Mouse (Mus musculus): ENCODE measurements around the gene Olfr1337. TPM values are rescaled to one million over a fixed set of nuclear protein-coding genes. Genes with fewer than 3 reads are reported as not detected.
A peak's percentile ranks its signal among the peaks of the same experiment; 100 is the strongest.
"Not testable (repeated sequence)": the region's sequence is repeated elsewhere in the genome, so short reads cannot be mapped to it uniquely, and the experiment has no call there.

Gene Olfr1337
- polyA plus RNA-seq (2015; fragmentation: Nextera tagmentation; extraction: Ambion mirVana): not detected in 2 replicates

DNA sequence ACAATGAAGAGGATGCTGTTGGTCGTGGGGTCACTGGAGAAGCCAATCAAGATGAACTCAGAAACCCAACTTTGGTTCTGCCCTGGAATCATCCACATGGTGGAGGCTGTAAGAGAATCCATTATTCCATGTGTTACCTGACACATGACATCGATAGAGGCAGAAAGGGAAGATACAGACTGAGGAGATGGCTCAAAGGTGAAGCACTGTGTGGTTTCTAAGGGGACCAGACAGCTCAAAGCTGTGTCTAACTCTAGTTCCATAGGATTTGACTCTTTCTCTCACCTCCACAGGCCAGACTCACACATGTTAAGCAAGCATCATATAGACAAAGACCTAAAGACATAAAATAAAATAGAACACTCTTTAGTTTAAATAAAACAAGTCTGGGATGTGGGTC, at the start of gene Olfr1337:
Gene Olfr1337 (minus strand): TSS at position 101 of the 400 bp plus-strand sequence.
- no peak for ATAC-seq
- WGBS: 78% methylated on average over 2 of the region's 2 CpGs
- no peak within 1 kb of the TSS for H3K9ac ChIP-seq (ENCODE audit: low read depth, low read length)

DNA sequence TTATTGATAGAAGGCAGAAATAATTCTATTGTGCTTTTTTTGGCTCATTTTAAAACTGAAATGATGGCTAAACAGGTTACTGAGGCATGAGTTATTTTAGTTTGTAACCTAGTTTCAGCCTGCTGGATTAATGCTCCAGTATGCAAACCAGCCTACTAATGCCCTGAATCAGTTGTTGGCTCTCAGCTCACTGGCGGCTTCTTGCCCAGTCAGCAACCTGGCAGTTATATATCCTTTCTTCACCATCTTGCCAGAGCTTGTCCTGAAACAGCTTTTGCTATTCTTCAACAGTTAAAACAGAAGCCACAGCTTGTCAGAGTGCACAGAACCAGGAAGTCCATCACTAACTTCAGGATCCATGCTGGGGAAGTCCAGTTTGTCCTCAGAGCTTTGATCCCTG, 36.5 kb upstream of the Olfr1337 start:
- no peak overlapping the region for H3K4me3 ChIP-seq (ENCODE audit: low read length)
- H3K9me3 ChIP-seq (ENCODE audit: control insufficient read depth, low read length): no peaks in the 10 kb centered on the region
- H3K27ac ChIP-seq (ENCODE audit: low read length): no peak overlapping the region
- WGBS: 85% methylated on average over 1 of the region's 1 CpGs
- ATAC-seq: no peak
- H3K4me1 ChIP-seq (ENCODE audit: control insufficient read depth, insufficient read depth, low read length): no peaks in the 10 kb centered on the region
- H3K27me3 ChIP-seq (replicated peaks; ENCODE audit: control insufficient read depth, insufficient read depth, low read length): no peaks in the 10 kb centered on the region
- no peak overlapping the region for H3K4me2 ChIP-seq (ENCODE audit: low read depth, low read length)
- no peak overlapping the region for H3K9ac ChIP-seq (ENCODE audit: low read depth, low read length)
- no peaks in the 10 kb centered on the region for H3K36me3 ChIP-seq (ENCODE audit: control insufficient read depth, insufficient read depth, low read length)

More for the DNA sequence above, at the start of gene Olfr1337:
- H3K4me1 ChIP-seq (ENCODE audit: control insufficient read depth, insufficient read depth, low read length): no peaks in the 10 kb centered on the region
- H3K27ac ChIP-seq (ENCODE audit: low read length): no peak within 1 kb of the TSS
- H3K4me2 ChIP-seq (ENCODE audit: low read depth, low read length): no peak within 1 kb of the TSS
- H3K27me3 ChIP-seq (replicated peaks; ENCODE audit: control insufficient read depth, insufficient read depth, low read length): no peaks in the 10 kb centered on the region
- H3K36me3 ChIP-seq (ENCODE audit: control insufficient read depth, insufficient read depth, low read length): no peaks in the 10 kb centered on the region
- no peaks in the 10 kb centered on the region for H3K9me3 ChIP-seq (ENCODE audit: control insufficient read depth, low read length)
- H3K4me3 ChIP-seq (ENCODE audit: low read length): no peak within 1 kb of the TSS

DNA sequence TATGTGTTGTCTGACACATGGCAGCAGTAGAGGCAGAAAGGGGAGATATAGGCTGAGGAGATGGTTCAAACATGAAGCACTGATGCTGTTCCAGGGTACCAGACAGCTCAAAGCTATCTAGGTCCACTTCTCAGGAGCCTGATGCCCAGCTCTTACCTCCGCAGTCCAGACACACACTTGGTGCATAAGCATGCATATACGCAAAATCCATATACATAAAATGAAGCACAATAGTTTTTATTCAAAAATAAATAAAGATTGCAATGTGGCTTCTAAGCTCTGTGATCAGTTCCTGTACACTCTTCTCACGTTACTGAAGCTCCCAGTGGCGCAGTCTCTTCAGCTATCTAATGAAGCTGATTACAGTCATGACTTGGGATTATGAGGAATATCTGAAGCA, 27.5 kb upstream of the Olfr1337 start, which contains the start of gene Olfr1335:
Gene Olfr1335 (minus strand): TSS at position 101 of the 400 bp plus-strand sequence.
- no peaks in the 10 kb centered on the region for H3K27me3 ChIP-seq (replicated peaks; ENCODE audit: control insufficient read depth, insufficient read depth, low read length)
- 89% methylated on average over 4 of the region's 4 CpGs for WGBS
- ATAC-seq: no peak
- H3K9me3 ChIP-seq (ENCODE audit: control insufficient read depth, low read length): no peaks in the 10 kb centered on the region
- H3K9ac ChIP-seq (ENCODE audit: low read depth, low read length): no peak within 1 kb of the TSS
- H3K4me3 ChIP-seq (ENCODE audit: low read length): no peak within 1 kb of the TSS
- H3K36me3 ChIP-seq (ENCODE audit: control insufficient read depth, insufficient read depth, low read length): no peaks in the 10 kb centered on the region
- H3K4me2 ChIP-seq (ENCODE audit: low read depth, low read length): no peak within 1 kb of the TSS
- no peak within 1 kb of the TSS for H3K27ac ChIP-seq (ENCODE audit: low read length)
- H3K4me1 ChIP-seq (ENCODE audit: control insufficient read depth, insufficient read depth, low read length): no peaks in the 10 kb centered on the region

DNA sequence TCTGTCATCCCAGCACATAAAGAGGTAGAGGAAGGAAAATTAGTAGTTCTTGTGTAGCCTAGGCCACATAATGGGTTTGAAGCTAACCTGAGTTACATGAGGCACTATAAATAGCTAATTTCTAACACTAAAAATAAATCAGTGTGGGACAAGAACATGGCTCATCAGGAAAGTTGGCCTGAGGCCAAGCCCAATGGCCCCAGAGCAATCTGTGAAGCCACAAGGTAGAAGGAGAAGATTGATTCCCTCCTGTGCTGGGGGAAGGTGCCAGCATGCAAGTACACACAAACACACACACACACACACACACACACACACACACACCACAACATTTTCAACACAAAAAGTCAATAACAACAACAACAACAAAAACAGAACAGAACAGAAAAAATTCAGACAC, 10.4 kb upstream of the Olfr1337 start:
- not testable (repeated sequence) for H3K9me3 ChIP-seq (ENCODE audit: control insufficient read depth, low read length); ATAC-seq; H3K4me1 ChIP-seq (ENCODE audit: control insufficient read depth, insufficient read depth, low read length); H3K36me3 ChIP-seq (ENCODE audit: control insufficient read depth, insufficient read depth, low read length); H3K27ac ChIP-seq (ENCODE audit: low read length); H3K9ac ChIP-seq (ENCODE audit: low read depth, low read length); H3K4me3 ChIP-seq (ENCODE audit: low read length); H3K4me2 ChIP-seq (ENCODE audit: low read depth, low read length); H3K27me3 ChIP-seq (replicated peaks; ENCODE audit: control insufficient read depth, insufficient read depth, low read length)

DNA sequence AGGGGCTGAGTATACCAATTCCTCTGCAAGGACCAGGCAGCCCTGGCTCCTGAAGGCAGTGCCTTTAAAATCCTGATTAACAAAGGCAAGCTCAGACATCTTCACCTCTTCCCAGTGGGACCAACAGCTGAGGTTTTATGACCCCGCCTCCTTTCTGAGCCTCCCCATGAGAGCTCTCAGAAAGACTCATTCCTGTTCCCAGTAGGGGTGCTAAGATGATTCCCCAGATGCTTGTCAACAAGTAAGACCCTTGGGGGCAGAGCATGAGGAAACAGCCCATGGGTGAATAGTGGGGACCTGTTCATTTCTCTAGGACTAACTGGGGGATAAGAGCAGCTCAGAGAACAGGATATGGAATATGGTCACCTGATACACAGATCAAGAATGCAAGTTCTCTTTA, 23.7 kb downstream of the Olfr1337 start, which contains the start of gene Olfr1338:
Gene Olfr1338 (minus strand): TSS at position 101 of the 400 bp plus-strand sequence.
- H3K4me1 ChIP-seq (ENCODE audit: control insufficient read depth, insufficient read depth, low read length): no peaks in the 10 kb centered on the region
- no peaks in the 10 kb centered on the region for H3K36me3 ChIP-seq (ENCODE audit: control insufficient read depth, insufficient read depth, low read length)
- no peak for ATAC-seq
- H3K4me2 ChIP-seq (ENCODE audit: low read depth, low read length): no peak within 1 kb of the TSS
- no peak within 1 kb of the TSS for H3K4me3 ChIP-seq (ENCODE audit: low read length)
- H3K9ac ChIP-seq (ENCODE audit: low read depth, low read length): no peak within 1 kb of the TSS
- 71% methylated on average over 1 of the region's 1 CpGs for WGBS
- H3K9me3 ChIP-seq (ENCODE audit: control insufficient read depth, low read length): no peaks in the 10 kb centered on the region
- H3K27me3 ChIP-seq (replicated peaks; ENCODE audit: control insufficient read depth, insufficient read depth, low read length): no peaks in the 10 kb centered on the region
- no peak within 1 kb of the TSS for H3K27ac ChIP-seq (ENCODE audit: low read length)

DNA sequence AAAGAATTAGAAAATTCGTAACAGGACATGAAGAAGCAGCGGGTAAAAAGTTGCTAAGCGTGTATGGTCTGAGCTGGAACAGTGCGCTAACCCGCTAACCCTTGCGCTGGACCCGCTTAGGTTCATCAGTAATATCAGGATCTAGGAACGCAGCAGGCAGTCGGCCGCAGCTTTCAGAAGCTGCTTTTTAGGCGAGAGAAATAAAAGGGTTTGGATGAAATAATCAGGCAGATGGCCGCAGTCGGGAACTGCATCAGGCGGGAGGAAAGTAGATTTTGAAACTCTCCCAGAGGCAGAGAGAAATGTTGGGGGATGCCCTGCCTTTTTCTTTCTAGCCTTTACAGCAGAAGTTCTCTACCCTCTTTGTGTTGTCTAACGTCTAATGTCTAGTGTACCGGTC, 40.5 kb downstream of the Olfr1337 start:
- no peak overlapping the region for H3K4me2 ChIP-seq (ENCODE audit: low read depth, low read length)
- WGBS: 20% methylated on average over 16 of the region's 16 CpGs
- no peak for ATAC-seq

DNA sequence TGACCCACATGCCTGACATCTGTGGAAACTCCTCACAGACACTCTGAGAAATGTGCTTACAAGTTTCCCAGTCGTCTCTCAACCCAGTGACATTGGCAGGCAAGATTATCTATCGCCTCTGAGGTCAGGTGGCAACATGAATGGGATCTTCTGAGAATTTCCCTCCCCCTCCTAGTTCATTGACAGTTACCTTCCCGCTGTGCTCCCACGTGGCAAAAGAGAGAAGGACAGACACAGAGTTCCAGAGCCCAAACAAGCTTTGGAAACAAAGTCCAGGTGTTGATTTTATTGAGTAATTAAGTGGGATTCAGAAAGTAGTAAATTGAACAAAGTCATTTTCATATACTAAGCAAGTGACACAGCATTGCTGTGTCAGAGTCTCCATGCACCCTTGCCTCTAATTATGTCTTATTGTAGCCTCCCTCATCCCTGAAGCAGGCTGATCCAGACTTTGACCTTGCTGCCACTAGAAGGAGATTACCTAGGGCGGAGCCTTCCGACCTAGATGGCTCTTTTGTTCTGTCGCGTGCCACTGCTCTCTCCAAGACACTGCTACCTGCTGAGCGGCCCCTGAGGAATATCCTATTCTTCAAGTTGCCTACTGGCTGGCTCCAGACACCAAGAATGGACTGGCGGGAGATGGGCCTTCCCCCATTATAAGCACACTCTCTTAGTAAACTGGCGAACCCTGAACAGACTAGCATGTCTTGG, 41.2 kb downstream of the Olfr1337 start:
- Histone ChIP-seq H3K9me3 (ENCODE audit: control insufficient read depth, low read length) (0 out of 2 replicates have a peak, but pooled peaks cover 1% of the 10 kb centered on the region), H3K27me3 (replicated peaks; ENCODE audit: control insufficient read depth, insufficient read depth, low read length) (no peaks in the 10 kb centered on the region), H3K4me3 (ENCODE audit: low read length) (no peak overlapping the region), H3K36me3 (ENCODE audit: control insufficient read depth, insufficient read depth, low read length) (no peaks in the 10 kb centered on the region), H3K4me1 (ENCODE audit: control insufficient read depth, insufficient read depth, low read length) (no peaks in the 10 kb centered on the region), H3K9ac (ENCODE audit: low read depth, low read length) (no peak overlapping the region), H3K4me2 (ENCODE audit: low read depth, low read length) (no peak overlapping the region), H3K27ac (ENCODE audit: low read length) (no peak overlapping the region)
- WGBS: 9% methylated on average over 11 of the region's 11 CpGs
- peak; percentile 84 for ATAC-seq

More for the DNA sequence above, 40.5 kb downstream of the Olfr1337 start:
- Histone ChIP-seq H3K9me3 (ENCODE audit: control insufficient read depth, low read length) (0 out of 2 replicates have a peak, but pooled peaks cover 4% of the 10 kb centered on the region), H3K4me1 (ENCODE audit: control insufficient read depth, insufficient read depth, low read length) (no peaks in the 10 kb centered on the region), H3K4me3 (ENCODE audit: low read length) (no peak overlapping the region), H3K27ac (ENCODE audit: low read length) (no peak overlapping the region), H3K9ac (ENCODE audit: low read depth, low read length) (no peak overlapping the region), H3K36me3 (ENCODE audit: control insufficient read depth, insufficient read depth, low read length) (no peaks in the 10 kb centered on the region), H3K27me3 (replicated peaks; ENCODE audit: control insufficient read depth, insufficient read depth, low read length) (no peaks in the 10 kb centered on the region)

DNA sequence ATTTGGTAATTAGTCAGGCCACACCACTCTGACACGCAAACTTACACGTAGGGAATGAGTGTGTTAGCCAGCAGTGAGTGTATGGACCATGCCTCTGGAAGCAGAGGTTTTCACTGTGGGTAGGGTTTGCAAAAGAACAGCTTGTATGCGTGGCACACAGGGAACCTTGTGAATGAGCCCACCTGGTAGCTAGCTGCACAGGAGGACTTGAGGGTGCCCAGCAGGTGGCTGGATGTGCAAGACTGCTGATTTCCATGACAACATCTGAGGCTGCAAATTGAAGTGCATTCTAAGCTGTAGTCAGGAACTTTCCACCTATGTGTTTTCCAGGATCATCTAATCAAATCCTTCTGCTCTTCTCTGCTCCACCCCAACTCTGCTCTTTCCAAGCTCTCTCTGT, 42.8 kb downstream of the Olfr1337 start:
- 75% methylated on average over 3 of the region's 3 CpGs for WGBS
- no peak for ATAC-seq

DNA sequence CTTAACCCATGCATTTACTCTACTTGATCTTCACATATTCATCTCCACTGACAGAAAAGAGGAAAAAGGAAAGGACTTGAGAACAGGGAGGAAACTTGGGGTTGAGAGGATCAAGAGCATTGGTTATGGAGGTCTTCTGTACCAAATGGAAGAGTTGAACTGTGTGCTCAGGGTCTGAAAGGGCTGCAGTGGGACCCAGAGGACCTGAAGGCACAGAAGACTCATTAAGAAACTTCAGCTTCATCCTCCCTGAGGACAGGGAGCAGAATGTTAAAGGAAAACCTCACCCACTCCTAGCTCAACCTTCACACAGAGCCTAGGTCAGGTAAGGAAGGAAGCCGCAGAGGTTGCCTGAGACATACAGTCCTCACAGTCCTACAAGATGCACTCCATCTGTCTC, 50.5 kb downstream of the Olfr1337 start, which contains the start of gene Olfr1339:
Gene Olfr1339 (plus strand): TSS at position 301 of the 400 bp plus-strand sequence.
- Histone ChIP-seq H3K4me1 (ENCODE audit: control insufficient read depth, insufficient read depth, low read length) (no peaks in the 10 kb centered on the region), H3K27ac (ENCODE audit: low read length) (no peak within 1 kb of the TSS), H3K9ac (ENCODE audit: low read depth, low read length) (no peak within 1 kb of the TSS), H3K9me3 (ENCODE audit: control insufficient read depth, low read length) (no peaks in the 10 kb centered on the region), H3K4me3 (ENCODE audit: low read length) (no peak within 1 kb of the TSS), H3K4me2 (ENCODE audit: low read depth, low read length) (no peak within 1 kb of the TSS), H3K36me3 (ENCODE audit: control insufficient read depth, insufficient read depth, low read length) (no peaks in the 10 kb centered on the region), H3K27me3 (replicated peaks; ENCODE audit: control insufficient read depth, insufficient read depth, low read length) (no peaks in the 10 kb centered on the region)
- no peak for ATAC-seq
- WGBS: 100% methylated on average over 1 of the region's 1 CpGs

More for the DNA sequence above, 42.8 kb downstream of the Olfr1337 start:
- H3K9ac ChIP-seq (ENCODE audit: low read depth, low read length): no peak overlapping the region
- no peak overlapping the region for H3K27ac ChIP-seq (ENCODE audit: low read length)
- no peak overlapping the region for H3K4me2 ChIP-seq (ENCODE audit: low read depth, low read length)
- no peaks in the 10 kb centered on the region for H3K4me1 ChIP-seq (ENCODE audit: control insufficient read depth, insufficient read depth, low read length)
- no peaks in the 10 kb centered on the region for H3K27me3 ChIP-seq (replicated peaks; ENCODE audit: control insufficient read depth, insufficient read depth, low read length)
- no peaks in the 10 kb centered on the region for H3K36me3 ChIP-seq (ENCODE audit: control insufficient read depth, insufficient read depth, low read length)
- H3K4me3 ChIP-seq (ENCODE audit: low read length): no peak overlapping the region
- H3K9me3 ChIP-seq (ENCODE audit: control insufficient read depth, low read length): no peaks in the 10 kb centered on the region
